Mouse (Mus musculus): ENCODE measurements around the gene Nkap. TPM values are rescaled to one million over a fixed set of nuclear protein-coding genes. Genes with fewer than 3 reads are reported as not detected.
A peak's percentile ranks its signal among the peaks of the same experiment; 100 is the strongest.
"Not testable (repeated sequence)": the region's sequence is repeated elsewhere in the genome, so short reads cannot be mapped to it uniquely, and the experiment has no call there.

Gene Nkap
- total RNA-seq (2015) (20.9 and 22.5 TPM in 2 replicates), total RNA-seq (2017) (29.1 and 34.3 TPM in 2 replicates)

DNA sequence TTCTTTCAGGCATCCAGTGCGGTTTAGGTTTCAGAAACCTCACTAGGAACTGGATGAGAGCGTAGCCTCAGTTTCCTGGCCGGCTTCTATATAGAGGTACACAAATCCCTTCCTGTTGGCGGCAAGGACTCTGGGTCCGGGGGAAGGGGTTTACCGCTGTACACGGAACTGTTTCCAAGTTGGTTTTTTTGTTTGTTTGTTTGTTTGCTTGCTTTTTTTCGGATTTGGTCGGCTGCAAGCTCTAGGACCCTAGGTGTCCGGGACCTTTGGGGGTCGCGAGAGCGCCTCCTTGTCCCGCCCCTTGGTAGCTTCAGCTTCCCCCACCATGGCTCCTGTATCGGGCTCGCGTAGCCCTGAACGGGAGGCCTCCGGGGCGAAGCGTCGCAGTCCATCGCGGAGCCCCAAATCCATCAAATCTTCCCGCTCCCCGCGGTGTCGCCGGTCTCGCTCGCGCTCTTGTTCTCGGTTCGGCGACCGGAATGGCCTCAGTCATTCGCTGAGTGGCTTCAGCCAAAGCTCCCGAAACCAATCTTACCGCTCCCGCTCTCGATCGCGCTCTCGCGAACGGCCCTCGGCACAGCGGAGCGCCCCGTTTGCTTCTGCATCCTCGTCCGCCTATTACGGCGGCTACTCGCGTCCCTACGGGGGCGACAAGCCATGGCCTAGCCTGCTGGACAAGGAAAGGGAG lies at the start of gene Nkap:
Gene Nkap, plus strand, starts transcription at position 125 of the 688 bp plus-strand sequence.
- ATAC-seq (replicated peaks; ENCODE audit: poor library complexity) = peak; percentile 98

DNA sequence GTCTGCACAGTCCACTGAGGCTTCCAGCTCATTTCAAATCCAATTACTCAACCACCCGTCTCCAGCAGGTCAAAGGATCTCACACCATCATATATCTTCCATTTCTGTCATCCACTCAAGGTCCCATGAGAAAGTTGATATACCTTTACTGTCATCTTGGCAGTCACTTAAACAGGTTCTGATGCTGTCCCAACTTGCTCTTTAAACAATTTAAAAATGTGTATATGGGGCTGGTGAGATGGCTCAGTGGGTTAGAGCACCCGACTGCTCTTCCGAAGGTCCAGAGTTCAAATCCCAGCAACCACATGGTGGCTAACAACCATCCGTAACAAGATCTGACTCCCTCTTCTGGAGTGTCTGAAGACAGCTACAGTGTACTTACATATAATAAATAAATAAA lies 46.2 kb upstream of the Nkap start:
- ATAC-seq (replicated peaks; ENCODE audit: poor library complexity) = not testable (repeated sequence)

DNA sequence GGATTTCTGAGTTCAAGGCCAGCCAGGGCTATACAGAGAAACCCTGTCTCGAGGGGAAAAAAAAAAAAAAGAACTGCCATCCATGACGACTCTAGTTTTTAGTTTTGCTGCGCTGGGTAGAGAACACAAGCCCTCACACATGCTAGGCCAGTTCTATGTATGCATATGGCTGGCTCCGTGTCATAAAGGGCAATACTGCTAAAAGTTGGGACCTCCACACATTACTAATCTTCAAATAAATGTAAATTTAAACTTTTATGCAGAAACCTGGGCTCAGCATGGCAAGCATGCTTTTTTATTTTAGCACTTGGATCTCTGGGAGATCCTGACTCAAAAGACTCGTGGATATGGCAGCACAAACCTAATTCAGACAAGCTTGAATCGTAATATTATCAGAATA lies 45.4 kb upstream of the Nkap start:
- ATAC-seq (replicated peaks; ENCODE audit: poor library complexity) = no peak

DNA sequence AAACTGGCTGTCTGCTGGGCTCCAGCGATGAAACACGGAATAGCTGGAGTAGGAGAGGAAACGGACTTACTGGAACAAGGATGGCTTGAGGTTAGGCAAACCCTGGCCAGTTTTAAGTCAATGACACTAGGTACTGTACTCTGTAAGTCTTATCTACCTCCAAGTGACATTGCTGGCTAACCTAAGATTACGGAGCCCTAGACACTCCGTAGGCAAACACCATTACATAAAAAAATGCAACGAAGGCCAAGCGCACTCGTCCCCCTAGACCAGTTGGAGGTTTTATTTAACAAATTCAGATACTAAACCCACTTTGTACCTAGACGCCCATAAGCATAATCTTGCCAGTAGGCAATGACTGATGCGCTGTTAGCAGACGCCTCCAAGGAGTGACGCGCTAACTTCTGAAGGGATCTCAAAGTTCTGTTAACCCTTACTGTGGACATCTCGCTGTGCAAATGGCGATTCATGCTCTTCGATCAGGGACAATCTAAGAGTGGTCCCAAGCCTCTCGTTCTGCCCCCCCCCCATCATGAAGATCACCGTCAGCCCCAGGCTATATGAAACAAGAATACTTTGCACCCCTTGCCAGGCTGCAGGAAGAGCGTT lies 42.2 kb upstream of the Nkap start:
- ATAC-seq (replicated peaks; ENCODE audit: poor library complexity) = 0 out of 2 replicates have a peak, but pooled peaks have one; percentile 9

DNA sequence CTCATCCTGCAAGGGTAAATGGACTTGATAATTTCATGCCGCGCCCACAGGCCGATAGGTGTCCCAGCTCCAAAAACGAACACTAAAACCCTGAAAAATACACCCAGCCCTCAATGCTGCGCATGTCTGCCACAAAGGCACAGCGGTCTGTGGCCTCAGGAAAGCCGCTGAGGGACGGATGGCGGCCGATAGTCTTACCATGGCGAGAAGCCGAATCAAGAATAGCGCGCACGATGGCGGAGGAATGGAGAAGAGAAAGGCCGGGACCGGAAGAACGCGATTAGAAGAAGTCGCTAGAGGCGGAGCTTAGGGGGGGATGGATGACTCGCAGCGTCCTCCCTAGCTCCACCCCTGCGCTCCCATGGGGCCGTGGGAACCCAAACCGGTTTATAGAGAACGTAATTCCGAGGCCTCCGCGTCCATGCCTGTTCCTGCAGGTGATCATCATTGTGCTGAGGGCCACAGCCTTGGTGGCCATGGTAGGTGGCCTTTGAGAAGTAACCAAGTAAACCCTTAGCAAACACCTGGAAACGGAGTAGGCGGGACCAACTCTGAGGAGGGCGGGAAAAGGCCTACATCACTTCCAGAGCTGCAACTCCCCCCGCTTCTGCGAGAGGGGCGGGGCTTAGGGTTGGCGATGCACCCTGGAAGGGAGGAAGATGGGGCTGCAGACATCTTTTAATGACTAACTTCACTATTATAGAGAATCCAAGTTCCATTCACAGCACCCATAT lies 41.5 kb upstream of the Nkap start, which contains the start of gene Rpl39:
Gene Rpl39, minus strand, starts transcription at position 476 of the 734 bp plus-strand sequence.
- peak; percentile 89 for ATAC-seq (replicated peaks; ENCODE audit: poor library complexity)

DNA sequence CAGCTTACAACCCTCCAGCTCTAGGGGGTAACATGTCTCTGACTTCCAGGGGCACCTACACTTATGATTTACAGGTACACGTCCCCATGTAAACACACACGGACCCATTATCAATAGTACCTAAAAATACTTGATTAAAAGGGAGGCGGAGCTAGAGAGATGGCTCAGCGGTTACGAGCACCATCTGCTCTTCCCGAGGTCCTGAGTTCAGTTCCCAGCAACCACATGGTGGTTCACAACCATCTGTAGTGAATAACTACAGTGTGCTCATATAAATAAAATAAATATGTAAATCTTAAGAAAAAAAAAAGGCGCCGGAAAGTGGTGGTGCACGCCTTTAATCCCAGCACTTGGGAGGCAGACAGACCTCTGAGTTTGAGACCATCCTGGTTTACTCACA lies 40.9 kb upstream of the Nkap start:
- ATAC-seq (replicated peaks; ENCODE audit: poor library complexity) = peak; percentile 14; the same call in 1 of the 2 replicates

DNA sequence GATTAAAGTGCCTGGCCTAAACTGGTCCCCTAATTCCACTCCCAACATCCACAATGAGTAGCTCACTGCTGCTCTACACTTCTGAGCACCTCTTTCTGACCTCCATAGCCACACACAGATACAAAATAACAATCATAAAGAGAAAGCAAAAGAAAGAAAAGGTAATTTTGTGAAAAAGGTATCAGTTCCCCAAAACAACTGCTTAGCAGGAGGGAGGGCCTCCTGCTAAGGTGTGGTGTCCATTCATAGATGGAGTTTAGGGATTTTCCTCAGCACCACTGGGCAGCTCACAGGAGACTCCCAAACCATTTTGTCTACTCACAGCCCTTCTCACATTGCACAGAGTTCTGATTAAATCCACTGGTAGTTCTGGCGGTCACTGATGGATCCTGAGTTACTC lies 37.8 kb upstream of the Nkap start:
- ATAC-seq (replicated peaks; ENCODE audit: poor library complexity) = no peak

DNA sequence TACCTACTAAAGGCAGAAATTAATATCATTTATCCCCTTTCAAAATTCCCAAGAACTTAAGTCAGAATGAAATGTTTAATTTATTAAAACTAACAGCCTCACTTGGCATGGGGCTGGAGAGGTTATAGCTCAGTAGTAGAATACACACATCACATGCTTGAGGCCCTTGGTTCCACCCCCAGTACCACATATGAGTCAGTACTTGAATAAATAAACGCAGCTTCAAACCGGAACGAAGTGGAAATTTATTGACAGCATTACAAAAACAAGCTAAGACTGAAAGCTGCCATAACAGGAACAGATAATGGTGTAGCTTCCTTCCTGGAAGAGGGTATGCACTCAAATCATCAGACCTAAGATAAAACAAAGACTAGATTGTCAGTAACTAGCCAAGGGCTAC lies 35.1 kb upstream of the Nkap start:
- ATAC-seq (replicated peaks; ENCODE audit: poor library complexity) = no peak

DNA sequence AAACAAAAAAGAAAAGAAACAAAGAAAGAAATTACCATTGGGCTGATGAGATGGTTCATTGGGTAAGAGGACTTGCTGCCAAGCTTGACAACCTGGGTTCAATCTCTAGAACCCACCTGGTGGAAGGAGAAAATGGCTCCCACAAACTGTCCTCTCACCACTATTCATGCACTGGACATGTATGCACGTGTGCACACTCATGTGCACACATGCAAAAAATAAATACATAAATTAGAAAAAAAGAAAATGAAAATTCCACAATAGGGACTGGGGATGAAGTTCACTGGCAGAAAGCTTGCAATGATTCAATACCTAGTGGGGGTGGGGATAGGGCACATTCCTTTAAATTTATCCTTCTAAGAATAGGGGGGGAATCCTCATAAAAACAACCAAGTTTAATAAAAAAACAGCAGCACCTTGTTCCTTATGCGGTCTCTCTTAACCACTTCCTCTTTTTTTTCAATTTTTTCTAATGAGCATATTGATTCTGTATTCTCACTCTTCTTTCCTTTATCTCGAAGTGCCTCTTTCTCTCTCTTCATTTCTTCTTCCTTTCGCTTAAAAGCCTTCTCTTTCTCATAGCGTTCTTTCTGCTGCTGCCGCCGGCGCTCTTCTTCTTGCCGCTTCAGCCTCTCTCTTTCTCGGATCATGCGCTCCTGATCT lies 31.4 kb upstream of the Nkap start:
- 0 out of 2 replicates have a peak, but pooled peaks have one; percentile 31 for ATAC-seq (replicated peaks; ENCODE audit: poor library complexity)

DNA sequence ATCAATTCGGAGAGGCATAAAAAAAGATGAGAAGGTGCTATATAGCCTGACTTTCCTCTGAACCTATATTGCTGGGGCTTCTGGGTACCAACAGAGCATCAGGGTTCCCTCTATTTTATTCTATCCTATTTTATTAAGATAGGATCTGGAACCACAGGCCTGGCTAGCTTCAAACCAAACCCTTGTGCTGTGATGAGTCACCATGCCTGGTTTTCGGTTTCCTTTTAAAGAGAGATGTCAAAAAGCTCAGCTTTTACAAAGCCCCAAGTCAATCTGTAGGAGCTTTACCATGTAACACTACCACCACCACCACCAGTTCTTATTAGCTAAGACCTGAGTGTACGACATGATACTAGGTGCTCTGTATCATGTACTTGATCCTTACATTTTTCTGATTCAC lies 27.9 kb upstream of the Nkap start:
- no peak for ATAC-seq (replicated peaks; ENCODE audit: poor library complexity)

DNA sequence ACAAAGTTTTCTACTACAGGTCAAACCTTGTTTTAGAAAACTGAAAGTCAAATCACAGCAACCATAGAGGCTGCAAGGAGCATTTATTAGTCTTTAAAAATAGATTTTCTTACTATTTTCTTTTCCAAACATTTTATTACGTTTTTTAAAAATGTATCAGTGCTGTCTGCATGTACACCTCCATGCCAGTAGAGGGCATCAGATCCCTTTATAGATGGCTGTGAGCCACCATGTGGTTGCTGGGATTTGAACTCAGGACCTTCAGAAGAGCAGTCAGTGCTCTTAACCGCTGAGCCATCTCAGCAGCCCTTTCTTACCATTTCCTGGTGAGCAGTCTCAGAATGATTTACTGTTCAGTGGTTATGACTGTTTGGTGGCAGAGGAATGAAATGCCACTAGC lies 22.8 kb upstream of the Nkap start:
- no peak for ATAC-seq (replicated peaks; ENCODE audit: poor library complexity)

DNA sequence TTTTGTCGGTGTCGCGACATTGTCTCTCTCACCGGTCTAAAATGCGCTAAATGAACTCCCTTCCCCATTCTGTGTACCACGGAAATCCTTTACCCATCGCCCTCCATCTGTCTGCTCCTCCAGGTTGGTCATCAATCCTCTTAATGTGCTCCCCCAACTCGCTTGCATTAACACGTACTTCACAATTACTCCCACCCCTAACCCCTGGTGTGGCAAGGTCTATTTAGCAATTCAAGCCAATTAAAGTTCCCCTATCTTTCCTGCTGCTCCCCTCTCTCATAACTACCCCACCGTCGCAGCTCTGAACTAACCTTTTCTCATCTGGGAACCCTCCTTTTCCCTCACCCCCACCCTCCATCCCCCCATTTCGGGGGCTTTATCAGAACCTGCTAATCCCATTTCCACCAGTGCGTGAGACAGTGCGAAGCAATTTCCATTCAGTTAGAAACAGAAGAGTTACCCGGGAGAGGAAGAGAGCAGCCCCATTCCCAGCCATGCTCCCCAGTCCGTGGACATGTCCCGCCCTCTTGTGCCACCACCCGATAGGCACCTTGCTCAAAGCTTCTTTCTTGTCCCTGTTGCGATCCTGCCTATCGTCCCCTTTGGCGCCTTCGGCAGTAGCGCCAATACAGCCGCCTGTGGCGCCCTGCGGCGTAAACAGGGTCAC lies 16.9 kb upstream of the Nkap start:
- ATAC-seq (replicated peaks; ENCODE audit: poor library complexity) = peak; percentile 69

DNA sequence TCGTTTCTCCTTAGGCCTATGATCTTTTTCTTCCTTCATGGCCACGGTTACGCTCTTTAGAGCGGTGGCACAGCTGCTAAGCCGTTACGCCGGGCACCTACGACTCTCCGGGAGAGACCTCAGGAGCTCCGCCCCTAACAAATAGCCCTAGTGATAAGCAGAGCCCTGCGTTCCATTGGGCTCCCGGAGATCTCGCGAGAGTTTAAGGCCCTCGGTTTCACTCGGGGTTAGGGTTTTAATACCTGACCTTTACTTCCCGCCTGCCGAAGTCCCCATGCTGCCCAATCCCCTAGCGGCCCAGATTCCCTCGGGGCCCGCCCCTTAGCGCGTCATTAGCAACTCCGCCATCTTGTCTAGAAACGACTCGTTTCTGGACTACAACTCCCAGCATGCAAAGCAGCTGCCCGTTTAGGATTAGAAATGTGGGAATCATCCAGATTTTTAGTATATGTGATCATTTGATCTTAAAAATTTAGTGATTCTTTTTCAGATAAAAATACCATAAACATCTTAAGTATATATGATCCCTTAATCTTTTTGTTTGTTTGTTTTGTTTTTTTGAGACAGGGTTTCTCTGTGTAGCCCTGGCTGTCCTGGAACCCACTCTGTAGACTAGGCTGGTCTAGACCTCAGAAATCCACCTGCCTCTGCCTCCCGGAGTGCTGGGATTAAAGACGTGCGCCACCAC lies 16.3 kb upstream of the Nkap start, which contains the start of gene Upf3b:
Gene Upf3b, minus strand, starts transcription at position 130 of the 688 bp plus-strand sequence.
- peak; percentile 96 for ATAC-seq (replicated peaks; ENCODE audit: poor library complexity)

DNA sequence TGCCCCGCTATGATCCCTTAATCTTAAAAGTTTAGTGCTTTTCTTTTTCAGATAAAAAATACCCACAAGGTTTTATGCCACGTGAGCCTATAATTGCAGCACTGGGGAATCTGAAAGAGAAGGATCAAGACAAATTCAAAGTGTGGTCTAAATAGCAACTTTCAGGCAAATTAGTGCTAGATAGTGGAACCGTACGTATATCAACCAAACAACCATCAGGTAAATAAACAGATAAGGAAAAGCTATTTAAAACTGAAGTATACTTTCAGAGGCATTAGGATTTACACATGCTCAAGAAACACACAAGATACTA lies 15.8 kb upstream of the Nkap start:
- ATAC-seq (replicated peaks; ENCODE audit: poor library complexity) = no peak

DNA sequence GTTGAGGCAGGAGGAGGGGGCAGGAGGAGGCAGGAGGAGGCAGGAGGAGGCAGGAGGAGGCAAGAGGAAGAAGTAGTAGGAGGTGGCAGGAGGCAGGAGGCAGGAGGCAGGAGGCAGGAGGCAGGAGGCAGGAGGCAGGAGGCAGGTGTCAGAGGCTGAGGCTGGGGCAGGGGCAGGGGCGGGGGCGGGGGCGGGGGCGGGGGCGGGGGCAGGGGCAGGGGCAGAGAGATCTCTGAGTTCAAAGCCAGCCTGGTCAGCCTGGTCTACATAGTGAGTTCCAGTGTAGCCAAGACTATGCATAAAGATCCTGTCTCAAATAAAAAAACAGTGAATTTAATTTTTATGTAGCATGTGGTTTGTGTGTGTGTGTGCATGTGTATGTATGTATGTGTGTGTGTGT lies 9.5 kb upstream of the Nkap start:
- ATAC-seq (replicated peaks; ENCODE audit: poor library complexity) = no peak

DNA sequence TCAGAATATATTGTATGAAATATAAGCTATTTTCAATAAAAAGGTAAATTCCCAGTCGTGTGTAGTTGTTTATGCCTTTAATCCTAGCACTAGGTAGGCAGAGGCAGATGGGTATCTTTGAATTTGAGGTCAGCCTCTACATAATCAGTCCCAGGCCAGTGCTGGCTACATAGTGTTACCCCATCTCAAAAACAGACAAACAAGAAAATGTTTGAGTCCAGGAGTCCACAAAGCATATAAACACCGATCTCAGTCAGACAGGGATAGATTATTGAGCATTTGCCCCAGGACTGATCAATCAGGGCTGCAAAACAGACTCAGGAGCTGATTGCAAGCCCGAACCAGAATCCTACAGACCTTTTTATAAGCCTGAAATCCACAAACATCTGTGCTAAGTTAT lies 7.0 kb upstream of the Nkap start:
- ATAC-seq (replicated peaks; ENCODE audit: poor library complexity) = no peak

DNA sequence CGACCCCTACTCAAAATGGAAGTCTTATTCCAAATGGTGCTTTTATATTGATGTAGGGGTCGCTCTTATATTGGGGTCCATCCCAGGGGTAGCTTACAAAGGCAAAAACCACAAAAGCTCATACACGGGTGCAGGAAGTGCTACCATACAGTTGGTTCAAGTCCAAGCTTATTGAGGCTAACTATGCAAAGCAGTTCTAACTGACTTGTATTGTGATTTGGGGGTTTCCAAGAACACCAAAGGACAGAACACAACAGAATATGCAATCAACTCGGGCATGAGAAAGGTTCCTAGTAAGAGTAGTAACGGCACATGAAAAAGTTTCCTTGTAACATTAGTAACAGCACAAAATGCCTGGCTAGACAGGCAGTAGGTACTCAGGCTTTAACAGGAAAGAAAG lies 6.4 kb upstream of the Nkap start:
- ATAC-seq (replicated peaks; ENCODE audit: poor library complexity) = no peak

DNA sequence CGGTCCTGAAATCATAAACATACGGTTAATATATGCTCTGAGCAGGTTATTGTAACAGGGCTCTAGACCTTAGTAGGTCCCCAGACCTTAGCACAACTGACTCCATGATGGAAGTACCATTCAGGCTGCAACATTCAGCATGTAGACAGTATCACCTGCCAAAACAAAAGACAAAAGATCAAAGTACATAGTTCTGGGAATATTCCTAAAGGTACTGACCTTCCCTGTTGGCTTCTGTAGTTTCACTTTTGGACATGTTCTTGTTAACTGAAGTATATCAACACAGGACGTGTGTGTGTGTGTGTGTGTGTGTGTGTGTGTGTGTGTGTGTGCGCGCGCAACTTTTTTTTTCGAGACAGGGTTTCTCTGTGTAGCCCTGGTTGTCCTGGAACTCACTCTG lies 1.1 kb upstream of the Nkap start:
- no peak for ATAC-seq (replicated peaks; ENCODE audit: poor library complexity)

DNA sequence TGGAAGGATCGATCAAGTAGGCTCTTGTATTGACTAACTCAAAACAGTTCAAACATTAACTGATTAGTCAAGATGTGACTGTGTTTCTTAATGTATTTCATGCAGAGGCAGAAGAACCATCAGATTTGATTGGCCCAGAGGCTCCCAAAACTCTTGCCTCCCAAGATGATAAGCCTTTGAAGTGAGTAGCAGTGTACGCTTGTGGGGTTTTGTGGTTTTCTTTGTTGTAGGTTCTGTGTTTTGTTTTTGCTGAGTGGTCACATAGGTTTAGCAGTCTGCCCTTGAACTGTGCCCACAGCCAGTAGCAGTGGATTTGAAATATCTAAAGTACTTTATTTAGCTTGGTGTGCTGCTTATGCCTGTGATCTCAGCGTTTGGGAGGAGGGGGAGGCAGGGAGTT lies 15.1 kb downstream of the Nkap start:
- no peak for ATAC-seq (replicated peaks; ENCODE audit: poor library complexity)

DNA sequence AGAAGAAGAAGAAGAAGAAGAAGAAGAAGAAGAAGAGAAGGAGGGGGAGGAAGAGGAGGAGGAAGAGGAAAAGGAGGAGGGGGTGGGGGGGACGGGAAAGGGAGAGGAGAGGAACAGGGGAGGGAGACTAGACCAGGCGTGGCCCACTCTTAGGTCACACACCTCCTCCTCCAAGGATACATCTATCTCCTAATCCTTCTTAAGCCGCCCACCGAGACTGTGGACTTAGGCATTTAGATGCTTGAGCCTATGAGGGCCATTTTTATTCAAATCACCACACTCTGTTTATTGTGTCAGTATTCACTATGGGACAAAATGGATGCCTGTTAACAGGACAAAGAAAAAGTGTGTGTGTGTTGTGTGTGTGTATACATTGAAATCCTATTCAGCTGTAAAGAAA lies 17.9 kb downstream of the Nkap start:
- not testable (repeated sequence) for ATAC-seq (replicated peaks; ENCODE audit: poor library complexity)

Data from megakaryocyte progenitor cell, adult 5-6 weeks (primary cell).